Mouse (Mus musculus) layer of hippocampus, adult 8-10 months (tissue): ENCODE measurements at regions not wholly inside any gene's neighbourhood (a gene's known extent, or its start where the extent isn't known, plus 50 kb on each side); places are given as distances from the start of the nearest gene placed in this dataset.

Experiments
- DNase-seq, 2 experiments: peaks; one replicate each; pipeline ENCODE4 v3.0.0; 2022; ENCODE audit warnings: low spot score in 2 of 2

- DNase-seq, result no peak
These were observed 111.1 kb upstream of the Kit start for GRCm38 (mm10) chr5:75463591-75463990.

- no peak for DNase-seq
These were observed 109.0 kb upstream of the Kit start for GRCm38 (mm10) chr5:75465701-75466100.

GRCm38 (mm10) chr5:75466941-75467340 lies 107.8 kb upstream of the Kit start:
- DNase-seq, result no peak

- no peak for DNase-seq
These were observed 106.8 kb upstream of the Kit start for GRCm38 (mm10) chr5:75467916-75468315.

- no peak for DNase-seq
These were observed 103.7 kb upstream of the Kit start for GRCm38 (mm10) chr5:75471010-75471409.

- no peak for DNase-seq
These were observed 102.2 kb upstream of the Kit start for GRCm38 (mm10) chr5:75472484-75472883.

GRCm38 (mm10) chr5:75475414-75475813 lies 99.3 kb upstream of the Kit start:
- DNase-seq, result no peak

GRCm38 (mm10) chr5:75478499-75478898 lies 96.2 kb upstream of the Kit start:
- no peak for DNase-seq

GRCm38 (mm10) chr5:75479149-75479548 lies 95.6 kb upstream of the Kit start:
- no peak for DNase-seq

- DNase-seq, result no peak
These were observed 93.1 kb upstream of the Kit start for GRCm38 (mm10) chr5:75481595-75481994.

GRCm38 (mm10) chr5:75484330-75484729 lies 90.4 kb upstream of the Kit start:
- DNase-seq, result peak in 1 of 2 experiments; percentile 5

GRCm38 (mm10) chr5:75490806-75491205 lies 83.9 kb upstream of the Kit start:
- no peak for DNase-seq

GRCm38 (mm10) chr5:75494143-75494542 lies 80.6 kb upstream of the Kit start:
- no peak for DNase-seq

- DNase-seq, result no peak
These were observed 75.7 kb upstream of the Kit start for GRCm38 (mm10) chr5:75499053-75499452.

GRCm38 (mm10) chr5:75499695-75500094 lies 75.0 kb upstream of the Kit start:
- no peak for DNase-seq

- no peak for DNase-seq
These were observed 73.9 kb upstream of the Kit start for GRCm38 (mm10) chr5:75500654-75501416.

GRCm38 (mm10) chr5:75503673-75504072 lies 71.0 kb upstream of the Kit start:
- no peak for DNase-seq

- DNase-seq, result no peak
These were observed 61.9 kb upstream of the Kit start for GRCm38 (mm10) chr5:75512521-75513422.

- DNase-seq, result no peak
These were observed 56.5 kb upstream of the Kit start for GRCm38 (mm10) chr5:75518213-75518612.

- no peak for DNase-seq
These were observed 51.6 kb upstream of the Kit start for GRCm38 (mm10) chr5:75523041-75523678.
